Mouse (Mus musculus) hindbrain, embryonic 14.5 days (tissue): ENCODE results near the gene Magi2. TPM values are rescaled to one million over a fixed set of nuclear protein-coding genes. Genes with fewer than 3 reads are reported as not detected.

Experiments used
- ATAC-seq: fragments of 200-750 bp; cut with Nextera tagmentation; 2 replicates; pipeline ENCODE4 v1.8.0; 2017; ENCODE audit warnings: moderate number of reproducible peaks, mild to moderate bottlenecking, moderate TSS enrichment, moderate library complexity; ENCODE audit not compliant: low FRiP score
- DNase-seq: peaks from one replicate; pipeline ENCODE4 v3.0.0-alpha.2; 2015; ENCODE audit warnings: low spot score
- H3K27ac ChIP-seq: fragments of 300-500 bp; sonication (generic); 2 replicates; pipeline ENCODE4 v1.5.1; 2014; ENCODE audit warnings: mild to moderate bottlenecking, moderate library complexity
- H3K27me3 ChIP-seq: fragments of 300-500 bp; sonication (generic); 2 replicates; pipeline ENCODE4 v1.6.1; 2014; ENCODE audit warnings: mild to moderate bottlenecking, low read length, mixed read lengths; ENCODE audit not compliant: control insufficient read depth, insufficient read depth
- H3K36me3 ChIP-seq: fragments of 300-500 bp; sonication (generic); replicated peaks from 2 replicates; pipeline ENCODE4 v1.6.1; 2014; ENCODE audit not compliant: control insufficient read depth, insufficient read depth
- H3K4me1 ChIP-seq: fragments of 300-500 bp; sonication (generic); replicated peaks from 2 replicates; pipeline ENCODE4 v1.6.1; 2014; ENCODE audit warnings: antibody characterized with exemption, low read length, mixed read lengths; ENCODE audit not compliant: control insufficient read depth, insufficient read depth
- H3K4me2 ChIP-seq: fragments of 300-500 bp; sonication (generic); replicated peaks from 2 replicates; pipeline ENCODE4 v1.6.1; 2014; ENCODE audit warnings: mild to moderate bottlenecking, moderate library complexity
- H3K4me3 ChIP-seq: fragments of 300-500 bp; sonication (generic); replicated peaks from 2 replicates; pipeline ENCODE4 v1.5.1; 2014; ENCODE audit warnings: mild to moderate bottlenecking, low read length
- H3K9ac ChIP-seq: fragments of 300-500 bp; sonication (generic); 2 replicates; pipeline ENCODE4 v1.6.1; 2014
- H3K9me3 ChIP-seq: fragments of 300-500 bp; sonication (generic); 2 replicates; pipeline ENCODE4 v1.6.1; 2016; ENCODE audit warnings: low read length; ENCODE audit not compliant: control insufficient read depth
- WGBS: fragments of 180-500 bp; shearing (Covaris S2); extraction: QIAGEN DNeasy Blood & Tissue Kit; methylation state at CpG from one replicate; pipeline ENCODE4 v1.1.7; 2014; 5-methylcytosine and 5-hydroxymethylcytosine counted together
- polyA plus RNA-seq: library from polyadenylated mRNA; unstranded; fragments of >200 nt; fragmentation: Nextera tagmentation; extraction: Ambion mirVana; gene quantifications from 2 replicates; pipeline ENCODE4 v1.2.1, GENCODE M21; 2014

Gene Magi2
- polyA plus RNA-seq, 1 experiment from 2014 or later: 25.6 TPM

GRCm38 (mm10) chr5:20578666-20579065, 1351.8 kb downstream of the Magi2 start:
- Histone ChIP-seq H3K27ac (no peak overlapping the region), H3K4me3 (no peak overlapping the region), H3K9ac (no peak overlapping the region), H3K9me3 (no peaks in the 10 kb centered on the region), H3K4me1 (peaks cover 10% of the 10 kb centered on the region), H3K27me3 (no peaks in the 10 kb centered on the region), H3K36me3 (no peaks in the 10 kb centered on the region), H3K4me2 (no peak overlapping the region)
- DNase-seq: no peak
- 85% methylated on average over 3 of the region's 3 CpGs for WGBS
- no peak for ATAC-seq

GRCm38 (mm10) chr5:20580619-20581018, 1353.8 kb downstream of the Magi2 start:
- Histone ChIP-seq H3K27ac (no peak overlapping the region), H3K4me3 (no peak overlapping the region), H3K4me2 (no peak overlapping the region), H3K9me3 (no peaks in the 10 kb centered on the region), H3K4me1 (peaks cover 10% of the 10 kb centered on the region), H3K36me3 (no peaks in the 10 kb centered on the region), H3K27me3 (no peaks in the 10 kb centered on the region), H3K9ac (no peak overlapping the region)
- ATAC-seq (no peak), DNase-seq (no peak)
- WGBS: 94% methylated on average over 4 of the region's 4 CpGs

GRCm38 (mm10) chr5:20582995-20583435, 1356.2 kb downstream of the Magi2 start:
- H3K4me1 ChIP-seq: peaks cover 10% of the 10 kb centered on the region
- no peaks in the 10 kb centered on the region for H3K27me3 ChIP-seq
- peak; percentile 61 for DNase-seq
- no peaks in the 10 kb centered on the region for H3K9me3 ChIP-seq
- H3K4me3 ChIP-seq: no peak overlapping the region
- 28% methylated on average over 10 of the region's 10 CpGs for WGBS
- no peaks in the 10 kb centered on the region for H3K36me3 ChIP-seq
- H3K9ac ChIP-seq: no peak overlapping the region
- H3K27ac ChIP-seq: peak overlapping the region; percentile 70
- peak; percentile 80 for ATAC-seq
- H3K4me2 ChIP-seq: peak overlapping the region; percentile 23

- no peak for DNase-seq
- Histone ChIP-seq H3K27ac (peak overlapping the region; percentile 70), H3K27me3 (no peaks in the 10 kb centered on the region), H3K9ac (no peak overlapping the region), H3K36me3 (no peaks in the 10 kb centered on the region), H3K4me2 (peak overlapping the region; percentile 23), H3K9me3 (no peaks in the 10 kb centered on the region), H3K4me1 (peaks cover 10% of the 10 kb centered on the region), H3K4me3 (no peak overlapping the region)
- WGBS: 40% methylated on average over 3 of the region's 3 CpGs
- no peak for ATAC-seq
These were observed 1356.8 kb downstream of the Magi2 start for GRCm38 (mm10) chr5:20583639-20584038.

GRCm38 (mm10) chr5:20584769-20585168, 1357.9 kb downstream of the Magi2 start:
- H3K4me3 ChIP-seq: no peak overlapping the region
- H3K4me2 ChIP-seq: no peak overlapping the region
- DNase-seq (no peak), ATAC-seq (no peak)
- H3K36me3 ChIP-seq: no peaks in the 10 kb centered on the region
- 0 out of 2 replicates have a peak overlapping the region, but pooled peaks have one; percentile 23 for H3K27ac ChIP-seq
- no peaks in the 10 kb centered on the region for H3K9me3 ChIP-seq
- peaks cover 10% of the 10 kb centered on the region for H3K4me1 ChIP-seq
- H3K9ac ChIP-seq: no peak overlapping the region
- H3K27me3 ChIP-seq: no peaks in the 10 kb centered on the region
- WGBS: 76% methylated on average over 3 of the region's 3 CpGs

GRCm38 (mm10) chr5:20589731-20590130, 1362.9 kb downstream of the Magi2 start:
- no peak for ATAC-seq

GRCm38 (mm10) chr5:20598196-20598595, 1371.4 kb downstream of the Magi2 start:
- WGBS: 86% methylated on average over 3 of the region's 3 CpGs
- H3K4me2 ChIP-seq: no peak overlapping the region
- ATAC-seq (no peak), DNase-seq (no peak)
- H3K27me3 ChIP-seq: no peaks in the 10 kb centered on the region
- H3K9ac ChIP-seq: no peak overlapping the region
- H3K4me3 ChIP-seq: no peak overlapping the region
- no peak overlapping the region for H3K27ac ChIP-seq
- H3K4me1 ChIP-seq: no peaks in the 10 kb centered on the region
- no peaks in the 10 kb centered on the region for H3K9me3 ChIP-seq
- H3K36me3 ChIP-seq: peaks cover 18% of the 10 kb centered on the region

More at GRCm38 (mm10) chr5:20589731-20590130, 1362.9 kb downstream of the Magi2 start:
- Histone ChIP-seq H3K4me3 (no peak overlapping the region), H3K4me2 (no peak overlapping the region), H3K4me1 (no peaks in the 10 kb centered on the region), H3K9me3 (no peaks in the 10 kb centered on the region), H3K36me3 (no peaks in the 10 kb centered on the region), H3K9ac (no peak overlapping the region), H3K27me3 (no peaks in the 10 kb centered on the region), H3K27ac (no peak overlapping the region)
- no peak for DNase-seq
- WGBS: 57% methylated on average over 3 of the region's 3 CpGs

- no peak for DNase-seq
- no peaks in the 10 kb centered on the region for H3K4me1 ChIP-seq
- no peak overlapping the region for H3K9ac ChIP-seq
- 27% methylated on average over 7 of the region's 7 CpGs for WGBS
- no peak overlapping the region for H3K4me3 ChIP-seq
- H3K4me2 ChIP-seq: no peak overlapping the region
- 0 out of 2 replicates have a peak, but pooled peaks have one; percentile 40 for ATAC-seq
- no peaks in the 10 kb centered on the region for H3K9me3 ChIP-seq
- peaks cover 18% of the 10 kb centered on the region for H3K36me3 ChIP-seq
- no peak overlapping the region for H3K27ac ChIP-seq
- H3K27me3 ChIP-seq: no peaks in the 10 kb centered on the region
These were observed 1377.1 kb downstream of the Magi2 start for GRCm38 (mm10) chr5:20603756-20604469.

GRCm38 (mm10) chr5:20606497-20606896, 1379.7 kb downstream of the Magi2 start:
- no peak overlapping the region for H3K4me2 ChIP-seq
- no peak overlapping the region for H3K4me3 ChIP-seq
- WGBS: 69% methylated on average over 5 of the region's 5 CpGs
- H3K9ac ChIP-seq: no peak overlapping the region
- no peaks in the 10 kb centered on the region for H3K4me1 ChIP-seq
- H3K36me3 ChIP-seq: peaks cover 33% of the 10 kb centered on the region
- DNase-seq (no peak), ATAC-seq (no peak)
- H3K9me3 ChIP-seq: no peaks in the 10 kb centered on the region
- H3K27ac ChIP-seq: no peak overlapping the region
- H3K27me3 ChIP-seq: no peaks in the 10 kb centered on the region
